Mouse (Mus musculus): ENCODE results near the gene Sdc4.

- TF ChIP-seq CTCF (conservative IDR thresholded peaks at IDR 0.05; ENCODE audit: low read length) (no peak), POU5F1 (IDR thresholded peaks at IDR 0.05; ENCODE audit: borderline replicate concordance, low read length) (no peak)
Observed at GRCm38 (mm10) chr2:164456413-164456812, 12.7 kb upstream of the Sdc4 start.
